Mouse (Mus musculus): ENCODE results near the gene Cdsn.
A peak's percentile ranks its signal among the peaks of the same experiment; 100 is the strongest.

Cdsn gene

DNA sequence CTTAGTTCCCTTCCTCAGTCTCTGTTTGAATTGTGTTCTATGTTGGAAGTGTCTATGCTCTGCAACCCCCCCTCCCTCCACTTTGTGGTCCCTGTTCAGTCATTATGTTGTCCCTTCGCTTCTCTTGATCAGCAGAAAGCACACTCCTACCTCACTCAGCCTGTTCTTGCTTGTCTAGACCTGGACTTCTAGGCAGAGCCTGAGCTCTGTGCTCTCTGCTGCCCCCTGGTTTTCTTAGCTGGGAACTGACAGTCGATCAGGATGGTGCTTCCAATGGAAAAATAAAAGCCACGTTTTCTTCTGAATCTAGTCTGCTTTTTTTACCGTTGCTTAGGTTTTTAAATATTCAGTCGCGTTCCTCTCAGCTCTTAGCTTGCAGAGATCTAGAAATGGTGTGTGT, 17.6 kb upstream of the Cdsn start:
- DNase-seq (ENCODE audit: low read depth, low spot score) = peak; percentile 40

DNA sequence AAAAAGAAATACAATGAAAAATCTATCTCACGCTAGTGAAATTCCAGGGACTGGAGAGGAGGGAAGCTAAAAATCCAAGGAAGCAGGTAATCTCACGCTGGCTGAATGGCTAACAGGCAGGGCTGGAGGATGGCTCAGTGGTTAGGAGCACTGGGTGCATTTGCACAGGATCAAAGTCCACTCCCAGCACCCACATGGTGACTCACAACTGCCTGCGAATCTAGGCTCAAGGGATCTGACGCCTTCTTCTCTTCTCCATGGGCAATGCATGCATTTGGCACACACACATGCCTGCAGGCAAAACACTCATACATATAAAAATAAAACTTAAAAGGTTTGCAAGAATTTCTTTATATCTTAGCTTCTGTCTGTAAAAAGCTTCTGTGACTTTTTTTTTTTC, 14.5 kb upstream of the Cdsn start:
- no peak for DNase-seq (ENCODE audit: low read depth, low spot score)

GRCm38 (mm10) chr17:35538476-35538875, 13.5 kb upstream of the Cdsn start:
- DNase-seq (ENCODE audit: low read depth, low spot score) = no peak

GRCm38 (mm10) chr17:35539540-35539939, 12.4 kb upstream of the Cdsn start:
- DNase-seq (ENCODE audit: low read depth, low spot score) = no peak

- no peak for DNase-seq (ENCODE audit: low read depth, low spot score)
These were observed 9.0 kb upstream of the Cdsn start for GRCm38 (mm10) chr17:35542761-35543411.

DNA sequence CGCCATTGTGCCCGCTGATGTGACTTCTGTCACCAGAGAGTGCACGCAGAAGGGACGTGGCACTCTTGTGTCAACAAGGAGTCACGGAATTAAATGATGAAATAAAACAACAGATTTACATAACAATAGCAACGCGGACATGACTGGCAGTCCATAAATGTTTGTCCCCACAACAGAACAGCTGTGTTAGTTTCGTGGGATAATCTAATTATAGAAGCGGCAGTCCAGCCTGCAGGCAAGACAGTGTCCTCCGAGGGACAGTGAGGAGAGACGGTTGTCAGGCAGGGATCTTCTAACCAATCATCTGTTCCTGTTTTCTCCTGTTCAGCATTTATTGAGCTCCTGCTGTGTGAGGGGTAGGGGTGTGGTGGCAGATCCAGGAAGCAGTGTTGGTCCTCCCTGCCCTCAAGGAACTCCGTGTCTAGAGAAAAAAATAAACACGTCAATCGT, 8.5 kb upstream of the Cdsn start:
- DNase-seq (ENCODE audit: low read depth, low spot score) = no peak

DNA sequence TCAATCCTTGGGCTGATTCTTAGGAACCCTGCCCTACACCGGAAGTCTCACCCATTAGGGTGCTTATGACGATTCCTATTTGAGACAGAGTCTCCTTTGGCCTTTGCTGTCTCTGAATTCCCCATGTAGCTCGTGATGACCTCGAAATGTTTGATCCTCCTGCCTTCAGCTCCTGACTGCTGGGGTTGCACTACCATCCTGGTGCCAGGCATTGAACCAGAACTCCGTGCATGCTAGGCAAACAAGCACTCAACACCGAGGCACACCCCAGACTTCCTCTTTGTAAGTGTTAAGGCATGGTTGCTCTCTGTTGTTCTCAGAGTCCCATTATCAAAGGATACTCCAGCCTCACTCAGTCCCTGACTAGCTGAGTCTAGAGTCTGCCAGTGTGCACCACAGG, 7.9 kb upstream of the Cdsn start:
- no peak for DNase-seq (ENCODE audit: low read depth, low spot score)

DNA sequence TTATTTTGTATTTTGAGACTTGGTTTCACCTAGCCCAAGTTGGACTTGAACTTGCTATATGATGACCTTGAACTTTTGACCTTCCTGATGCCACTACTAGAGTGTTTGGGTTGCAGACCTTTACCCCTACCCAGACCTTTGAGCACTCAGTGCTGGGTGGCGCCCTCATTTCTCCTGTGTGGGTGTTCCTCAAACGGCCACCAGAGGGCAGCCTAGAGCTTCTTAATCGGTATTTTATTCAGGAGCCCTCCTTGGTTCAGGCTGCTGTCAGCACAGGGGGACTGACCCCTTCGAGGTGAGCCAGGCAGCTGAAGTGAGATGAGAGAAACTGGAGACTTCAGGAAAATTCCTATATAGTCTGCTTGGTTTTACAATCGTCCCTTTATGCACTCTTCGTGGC, 7.2 kb upstream of the Cdsn start:
- DNase-seq (ENCODE audit: low read depth, low spot score) = no peak

DNA sequence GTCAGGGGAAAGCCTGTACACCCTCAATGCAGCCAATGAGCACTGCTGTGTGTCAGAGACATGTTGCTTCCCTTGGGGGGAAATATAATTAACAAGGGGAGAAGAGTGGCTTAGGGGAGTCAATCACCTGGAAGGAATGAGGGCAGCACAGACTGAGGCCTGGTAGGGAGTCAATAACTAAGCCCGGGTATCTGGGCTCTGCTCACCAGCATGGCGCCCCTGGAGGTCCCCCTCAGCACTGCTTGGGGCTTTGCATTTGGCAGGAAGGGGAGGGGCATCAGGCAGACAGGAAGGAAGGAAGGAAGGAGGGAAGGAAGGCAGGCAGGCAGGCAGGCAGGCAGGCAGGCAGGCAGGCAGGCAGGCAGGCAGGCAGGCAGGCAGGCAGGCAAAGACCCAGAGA, 4.5 kb upstream of the Cdsn start:
- DNase-seq (ENCODE audit: low read depth, low spot score) = no peak

GRCm38 (mm10) chr17:35548636-35549035, 3.3 kb upstream of the Cdsn start:
- DNase-seq (ENCODE audit: low read depth, low spot score) = no peak

DNA sequence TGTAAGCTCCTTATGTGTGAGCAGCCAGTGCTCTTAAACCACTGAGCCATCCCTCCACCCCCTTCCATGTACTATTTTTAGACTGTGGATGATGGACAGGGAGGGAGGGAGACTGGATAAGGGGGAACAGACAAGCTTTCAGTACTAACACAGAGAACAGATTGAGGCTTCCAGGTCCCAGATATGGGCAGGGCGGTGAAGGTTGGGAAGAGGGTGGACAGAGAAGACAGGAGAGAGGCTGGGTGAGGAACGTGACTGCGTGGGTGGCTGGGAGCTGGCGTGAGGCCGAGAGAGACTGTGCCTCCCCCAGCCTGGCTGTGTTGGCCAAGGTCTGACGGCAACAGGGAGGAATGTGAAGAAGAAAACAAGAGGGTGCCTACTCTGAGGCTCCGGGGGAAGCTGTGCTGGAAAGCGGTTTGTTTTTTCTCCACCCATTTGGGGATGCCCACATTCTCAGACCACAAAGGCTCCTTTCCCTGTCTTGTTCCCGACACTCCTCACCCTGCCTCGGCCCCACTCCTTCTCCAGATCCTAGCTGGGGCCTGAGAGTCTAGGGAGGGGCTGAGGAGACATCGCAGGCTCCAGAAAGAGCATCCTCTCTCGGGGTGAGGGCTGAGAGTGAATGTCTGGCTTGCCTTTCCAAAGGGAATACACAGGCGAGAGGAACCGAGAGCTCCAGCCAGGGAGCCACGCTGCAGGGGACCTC, 2.3 kb upstream of the Cdsn start:
- no peak for DNase-seq (ENCODE audit: low read depth, low spot score)

GRCm38 (mm10) chr17:35550143-35550494, 1.8 kb upstream of the Cdsn start:
- no peak for DNase-seq (ENCODE audit: low read depth, low spot score)

GRCm38 (mm10) chr17:35550871-35551270, 1.1 kb upstream of the Cdsn start:
- DNase-seq (ENCODE audit: low read depth, low spot score) = no peak

DNA sequence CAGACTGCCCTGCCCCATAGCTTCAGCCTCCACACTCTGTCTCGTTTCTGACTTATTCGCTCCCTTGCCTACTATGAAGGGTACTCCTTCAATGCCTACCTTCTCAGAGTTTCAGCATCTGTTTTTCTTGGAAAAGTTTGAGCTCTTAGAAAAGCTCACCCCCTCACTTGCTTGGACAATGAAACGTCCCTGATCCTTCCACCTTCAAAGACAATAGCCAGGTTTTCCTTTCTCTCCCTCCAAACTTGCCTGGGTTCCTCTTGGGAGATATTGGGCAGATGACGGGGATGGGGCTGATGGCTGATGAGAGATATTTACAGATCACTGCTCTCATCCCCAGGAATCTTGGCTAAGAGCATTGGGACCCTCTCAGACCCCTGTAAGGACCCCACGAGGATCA, 2.4 kb downstream of the Cdsn start:
- no peak for DNase-seq (ENCODE audit: low read depth, low spot score)

GRCm38 (mm10) chr17:35554761-35555397, 3.0 kb downstream of the Cdsn start:
- DNase-seq (ENCODE audit: low read depth, low spot score) = no peak

- DNase-seq (ENCODE audit: low read depth, low spot score) = no peak
These were observed 4.3 kb downstream of the Cdsn start for GRCm38 (mm10) chr17:35556186-35556765.

DNA sequence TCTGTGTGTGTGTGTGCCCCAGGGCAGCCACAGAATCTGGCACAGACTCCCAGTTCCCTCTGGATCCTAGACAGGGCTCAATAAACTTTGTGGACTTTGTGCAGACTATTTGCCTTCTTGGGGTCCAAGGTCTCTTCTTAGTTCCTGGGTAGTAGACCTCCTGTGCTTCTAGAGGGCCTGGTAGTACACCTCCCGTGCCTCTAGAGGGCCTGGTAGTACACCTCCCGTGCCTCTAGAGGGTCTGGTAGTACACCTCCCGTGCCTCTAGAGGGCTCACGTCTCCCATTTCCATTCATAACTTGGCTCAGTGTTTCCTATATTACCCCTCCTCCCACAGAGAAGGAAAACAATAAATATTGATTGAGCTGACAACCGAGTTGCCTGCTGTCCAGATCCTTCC, 4.9 kb downstream of the Cdsn start:
- no peak for DNase-seq (ENCODE audit: low read depth, low spot score)

DNA sequence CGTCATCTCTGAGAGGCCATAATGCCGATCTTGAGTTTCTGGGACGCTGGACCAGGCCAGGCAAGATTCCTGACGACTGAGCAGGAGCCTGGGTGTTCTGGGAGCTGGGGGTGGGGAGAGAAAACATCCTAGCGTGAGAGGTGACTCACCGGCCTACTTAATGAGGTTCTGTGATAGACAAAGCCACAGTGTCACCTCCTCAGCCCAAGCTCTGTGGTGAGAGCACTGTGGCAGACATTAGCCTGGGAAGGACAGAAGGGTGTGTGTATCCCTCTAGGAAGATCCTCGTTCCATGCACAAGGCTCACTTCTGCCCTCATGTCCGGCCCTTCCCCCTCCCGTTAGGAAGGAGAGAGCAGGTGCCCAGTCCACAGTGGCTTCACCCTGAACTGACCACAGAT, 5.4 kb downstream of the Cdsn start:
- DNase-seq (ENCODE audit: low read depth, low spot score) = no peak

- no peak for DNase-seq (ENCODE audit: low read depth, low spot score)
These were observed 6.3 kb downstream of the Cdsn start for GRCm38 (mm10) chr17:35558216-35558615.

DNA sequence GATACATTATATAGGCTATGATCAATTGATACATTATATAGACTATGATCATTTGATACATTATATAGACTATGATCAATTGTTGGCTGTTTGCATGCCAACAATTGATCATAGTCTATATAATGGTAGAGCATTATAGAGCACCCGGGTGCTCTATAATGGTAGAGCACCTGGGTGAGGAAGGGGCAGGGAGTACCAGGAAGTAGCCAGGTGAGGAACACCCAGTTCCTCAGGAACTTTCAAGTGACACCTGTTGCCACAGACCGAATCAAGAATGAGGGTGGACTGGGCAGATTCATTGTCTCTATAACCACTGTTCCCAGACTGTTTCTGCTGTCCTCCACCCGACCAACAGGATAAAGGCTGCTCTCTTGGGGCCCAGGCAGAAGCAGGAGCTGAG, 15.2 kb downstream of the Cdsn start, which contains the start of gene 2300002M23Rik:
Gene 2300002M23Rik (plus strand): TSS at position 301 of the 400 bp plus-strand sequence.
- DNase-seq (ENCODE audit: low read depth, low spot score) = no peak

DNA sequence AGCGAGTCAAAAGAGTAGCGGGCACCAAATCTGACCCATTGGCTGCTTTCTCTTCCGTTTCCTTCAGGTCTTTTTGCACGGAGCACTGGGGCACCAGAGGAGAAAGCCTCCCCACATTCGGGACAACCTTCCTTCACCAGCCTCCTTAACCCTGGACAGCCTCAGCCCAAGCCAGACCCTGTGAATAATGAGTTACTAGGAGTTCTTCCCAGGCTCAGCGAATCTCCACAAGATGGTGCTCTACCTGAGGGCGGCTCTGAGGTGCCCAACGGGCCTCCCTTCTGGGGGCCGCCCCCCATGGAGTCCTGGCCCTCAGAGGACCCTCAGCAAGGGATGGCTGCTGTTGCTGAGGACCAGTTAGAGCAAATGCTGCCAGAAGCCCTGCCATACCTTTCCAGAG, 15.8 kb downstream of the Cdsn start:
- no peak for DNase-seq (ENCODE audit: low read depth, low spot score)

DNA sequence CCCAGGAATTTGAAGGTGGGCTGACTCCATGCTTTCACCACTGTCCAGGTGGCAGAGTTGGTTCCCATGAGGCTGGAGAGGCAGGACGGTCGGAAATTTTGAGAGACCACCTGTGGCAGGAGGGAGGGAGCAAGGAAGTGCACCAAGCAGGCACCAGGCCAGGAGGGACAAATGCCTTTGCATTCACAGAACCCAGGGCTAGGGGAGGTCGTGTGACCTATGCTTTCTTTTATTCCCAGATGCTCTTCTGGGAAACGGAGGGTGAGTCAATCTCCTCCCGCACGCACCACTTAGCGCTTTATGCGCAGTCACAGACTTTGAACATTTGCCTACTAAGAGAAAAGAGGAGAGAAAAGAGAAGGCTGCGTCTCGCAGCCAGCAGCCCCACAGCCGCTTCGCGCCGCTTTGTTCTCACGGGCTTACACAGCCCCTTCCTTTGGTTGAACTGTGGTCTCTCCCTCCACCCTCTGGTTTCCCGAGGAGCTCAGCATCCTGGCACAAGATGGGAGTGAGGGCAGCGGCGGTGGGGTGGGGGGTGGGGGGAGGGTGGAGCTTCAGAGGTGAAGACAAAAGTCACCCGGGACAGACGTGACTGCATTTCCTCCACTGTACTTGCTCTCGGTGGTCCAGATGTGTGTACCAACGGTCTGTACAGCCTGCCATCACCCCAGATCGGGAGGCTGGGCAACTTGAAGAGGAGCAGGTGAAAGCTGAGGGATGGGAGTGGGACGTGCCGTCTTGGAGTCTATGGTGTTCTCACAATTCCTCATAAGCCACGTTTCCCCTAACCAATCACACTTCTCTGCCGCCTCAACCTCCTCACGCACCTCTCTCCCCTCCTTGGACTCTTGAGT, 17.4 kb downstream of the Cdsn start:
- DNase-seq (ENCODE audit: low read depth, low spot score) = no peak

All from brain, embryonic 18.5 days (tissue).